Mouse (Mus musculus): Measurements from ENCODE around the gene Atp11a.

GRCm38 (mm10) chr8:12786261-12786957, 29.6 kb downstream of the Atp11a start:
- no peak for TF ChIP-seq EP300 (IDR thresholded peaks at IDR 0.05; ENCODE audit: low read depth)
- no peak for TF ChIP-seq CTCF (IDR thresholded peaks at IDR 0.05; ENCODE audit: low read depth)

Data from heart, postnatal 0 days (tissue).